Mouse (Mus musculus): ENCODE results near the gene Ppp1r9b. TPM values are rescaled to one million over a fixed set of nuclear protein-coding genes. Genes with fewer than 3 reads are reported as not detected.

Ppp1r9b gene
- total RNA-seq, 2 experiments from 2014 or later: 18.3 to 25.7 TPM

DNA sequence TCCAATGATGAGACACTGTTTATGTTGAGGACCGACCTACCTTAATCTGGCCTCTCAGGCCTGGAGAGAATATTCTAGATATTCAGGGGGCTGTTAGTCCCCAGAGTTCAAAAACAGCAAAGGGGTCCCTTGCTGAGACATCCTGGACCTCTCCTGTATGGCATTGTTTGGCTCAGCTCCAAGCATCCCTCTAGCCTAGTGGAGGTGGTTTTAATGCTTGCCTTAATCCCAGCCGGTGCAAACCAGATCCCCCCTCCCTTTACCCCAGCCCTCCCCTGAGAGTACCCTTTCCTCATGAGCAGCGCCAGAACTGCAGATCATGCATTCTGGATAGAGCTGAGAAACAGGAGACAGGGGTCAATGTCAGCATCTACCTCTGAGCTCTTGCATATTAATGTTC lies 21.7 kb downstream of the Ppp1r9b start:
- no peak overlapping the region for H3K4me3 ChIP-seq
- no peak for TF ChIP-seq CTCF (IDR thresholded peaks at IDR 0.05)
- intact Hi-C loops (cut with DNase I): no loop called here
- no peak overlapping the region for H3K27ac ChIP-seq
- DNase-seq: no peak

- intact Hi-C loops (cut with DNase I): no loop called here
- no peak for TF ChIP-seq CTCF (IDR thresholded peaks at IDR 0.05)
- H3K27ac ChIP-seq: no peak overlapping the region
- no peak for DNase-seq
- no peak overlapping the region for H3K4me3 ChIP-seq
Observed at GRCm38 (mm10) chr11:95015484-95015883, 24.6 kb downstream of the Ppp1r9b start.

DNA sequence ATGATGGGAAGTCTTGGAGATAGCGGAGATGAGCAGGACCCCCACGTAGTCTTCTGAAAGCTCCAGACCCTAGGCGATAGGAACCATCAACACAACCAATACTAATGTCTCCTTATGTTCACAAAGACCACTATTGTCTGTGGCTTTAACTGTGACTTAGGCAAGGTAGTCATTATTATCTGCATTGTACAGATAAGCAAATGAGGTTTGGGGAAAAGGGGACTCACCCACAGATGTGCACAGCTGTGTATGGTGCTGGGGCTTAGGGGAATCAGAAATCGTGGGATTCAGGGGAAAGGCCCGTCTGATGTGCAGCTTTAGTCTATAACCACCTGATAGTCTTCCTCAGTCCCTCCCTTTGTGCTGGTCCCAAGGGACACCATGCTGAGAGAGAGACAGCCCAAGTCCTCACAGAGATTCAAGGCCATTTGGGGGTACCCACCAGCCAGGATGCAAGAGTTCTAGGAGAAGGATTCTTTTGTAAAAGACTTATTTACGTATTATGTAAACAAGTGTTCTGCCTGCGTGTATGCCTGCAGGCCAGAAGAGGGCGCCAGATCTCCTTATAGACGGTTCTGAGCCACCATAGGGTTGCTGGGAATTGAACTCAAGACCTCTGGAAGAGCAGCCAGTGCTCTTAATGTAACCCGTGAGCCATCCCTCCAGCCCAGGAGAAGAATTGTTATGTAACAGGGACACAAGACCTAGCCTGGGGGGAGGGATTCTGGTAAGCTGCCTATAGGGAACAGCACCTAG lies 31.6 kb downstream of the Ppp1r9b start:
- H3K4me3 ChIP-seq: no peak overlapping the region
- TF ChIP-seq CTCF (IDR thresholded peaks at IDR 0.05): peak; percentile 59
- H3K27ac ChIP-seq: no peak overlapping the region
- no peak for DNase-seq
- intact Hi-C loops (cut with DNase I): no loop called here

DNA sequence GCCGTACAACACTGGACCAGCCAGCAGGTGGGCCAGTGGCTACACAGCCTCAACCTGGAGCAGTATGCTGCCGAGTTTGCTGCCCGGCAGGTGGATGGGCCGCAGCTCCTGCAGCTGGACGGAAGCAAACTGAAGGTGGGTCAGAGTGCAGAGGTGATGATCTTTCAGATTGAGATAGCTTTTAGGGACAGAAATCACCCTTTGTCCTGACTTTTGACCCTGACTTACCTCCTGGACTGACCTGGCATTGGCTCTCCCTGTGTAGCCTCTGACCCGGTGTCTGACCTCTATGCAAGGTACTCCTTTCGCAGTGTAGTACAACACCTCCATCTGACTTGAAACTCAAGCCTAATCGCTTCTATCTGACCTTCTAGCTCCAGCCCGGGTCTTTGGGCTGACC lies 32.6 kb downstream of the Ppp1r9b start:
- intact Hi-C loops (cut with DNase I): no loop called here
- Histone ChIP-seq H3K27ac (no peak overlapping the region), H3K4me3 (no peak overlapping the region)
- no peak for TF ChIP-seq CTCF (IDR thresholded peaks at IDR 0.05)
- DNase-seq: no peak

DNA sequence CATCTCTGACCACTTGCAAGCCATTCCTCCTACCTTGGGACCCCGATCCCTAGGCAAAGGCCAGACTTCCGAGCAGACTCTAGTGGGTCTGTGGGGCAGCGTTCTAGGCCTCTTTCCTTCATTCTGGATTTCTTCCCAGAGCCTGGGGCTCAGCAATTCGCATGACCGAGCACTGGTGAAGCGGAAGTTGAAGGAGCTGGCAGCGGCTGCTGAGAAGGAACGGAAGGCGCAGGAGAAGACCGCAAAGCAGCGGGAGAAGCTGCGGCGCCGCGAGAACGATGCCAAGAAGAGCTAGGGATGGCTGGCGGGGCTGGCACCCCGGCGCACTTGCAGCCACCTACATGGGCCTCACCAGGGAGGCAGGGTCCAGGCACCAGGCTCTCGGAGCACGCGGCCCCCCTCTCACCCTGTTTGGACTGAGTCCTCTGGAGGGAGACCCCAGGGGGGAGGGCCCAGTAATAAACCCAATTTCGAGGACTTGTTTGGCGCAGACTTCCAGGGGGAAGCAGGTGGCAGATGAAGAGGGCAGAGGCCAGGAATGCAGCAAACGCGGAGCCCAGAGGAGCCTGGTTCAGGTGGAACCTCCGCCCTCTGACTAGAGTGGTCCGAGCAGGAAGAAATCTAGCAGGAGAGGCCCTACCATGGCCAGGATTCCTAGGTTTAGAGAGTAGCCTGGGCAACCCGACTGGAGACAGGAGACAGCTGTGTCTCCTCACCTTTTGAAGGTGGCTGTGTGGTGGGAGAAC lies 33.8 kb downstream of the Ppp1r9b start:
- DNase-seq: no peak
- Histone ChIP-seq H3K4me3 (no peak overlapping the region), H3K27ac (no peak overlapping the region)
- no peak for TF ChIP-seq CTCF (IDR thresholded peaks at IDR 0.05)
- intact Hi-C loops (cut with DNase I): no loop called here

- no peak overlapping the region for H3K27ac ChIP-seq
- intact Hi-C loops (cut with DNase I): no loop called here
- TF ChIP-seq CTCF (IDR thresholded peaks at IDR 0.05): no peak
- no peak overlapping the region for H3K4me3 ChIP-seq
- DNase-seq: no peak
Observed at GRCm38 (mm10) chr11:95025227-95026012, 34.6 kb downstream of the Ppp1r9b start.

- no peak overlapping the region for H3K4me3 ChIP-seq
- DNase-seq: no peak
- TF ChIP-seq CTCF (IDR thresholded peaks at IDR 0.05): no peak
- no peak overlapping the region for H3K27ac ChIP-seq
- intact Hi-C loops (cut with DNase I): no loop called here
Observed at GRCm38 (mm10) chr11:95026090-95026542, 35.3 kb downstream of the Ppp1r9b start.

DNA sequence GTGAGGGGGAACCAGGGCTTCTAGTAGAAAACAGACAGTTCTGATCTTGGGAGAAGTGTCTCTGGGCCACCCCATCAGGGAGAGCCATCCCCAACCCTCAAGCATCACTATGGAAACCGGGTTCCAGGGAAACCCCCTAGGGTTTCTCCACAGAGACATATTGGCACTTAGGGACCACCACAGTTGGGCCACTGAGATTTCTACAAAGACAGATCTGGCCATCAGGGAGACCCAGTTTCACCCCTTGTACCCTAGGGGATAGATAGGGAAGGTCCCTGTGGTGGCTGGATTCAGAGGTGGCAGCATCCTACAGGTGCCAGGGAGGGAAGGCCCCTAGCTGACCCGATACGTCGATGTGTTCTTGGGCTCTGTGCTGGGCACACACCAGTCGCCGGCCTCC lies 36.0 kb downstream of the Ppp1r9b start:
- no peak overlapping the region for H3K4me3 ChIP-seq
- no peak for DNase-seq
- intact Hi-C loops (cut with DNase I): no loop called here
- no peak overlapping the region for H3K27ac ChIP-seq
- no peak for TF ChIP-seq CTCF (IDR thresholded peaks at IDR 0.05)

GRCm38 (mm10) chr11:95027850-95028470 lies 37.1 kb downstream of the Ppp1r9b start:
- no peak for DNase-seq
- no peak overlapping the region for H3K27ac ChIP-seq
- TF ChIP-seq CTCF (IDR thresholded peaks at IDR 0.05): no peak
- intact Hi-C loops (cut with DNase I): no loop called here
- no peak overlapping the region for H3K4me3 ChIP-seq

GRCm38 (mm10) chr11:95032945-95033344 lies 42.1 kb downstream of the Ppp1r9b start:
- no peak for DNase-seq
- no peak for TF ChIP-seq CTCF (IDR thresholded peaks at IDR 0.05)
- Histone ChIP-seq H3K4me3 (no peak overlapping the region), H3K27ac (no peak overlapping the region)
- intact Hi-C loops (cut with DNase I): no loop called here

- no peak overlapping the region for H3K27ac ChIP-seq
- no peak for DNase-seq
- TF ChIP-seq CTCF (IDR thresholded peaks at IDR 0.05): no peak
Observed at GRCm38 (mm10) chr11:95033617-95034016, 42.8 kb downstream of the Ppp1r9b start.

GRCm38 (mm10) chr11:95034902-95035301 lies 44.1 kb downstream of the Ppp1r9b start:
- no peak for TF ChIP-seq CTCF (IDR thresholded peaks at IDR 0.05)
- DNase-seq: no peak

More at GRCm38 (mm10) chr11:95033617-95034016, 42.8 kb downstream of the Ppp1r9b start:
- intact Hi-C loops (cut with DNase I): no loop called here
- H3K4me3 ChIP-seq: no peak overlapping the region

More at GRCm38 (mm10) chr11:95034902-95035301, 44.1 kb downstream of the Ppp1r9b start:
- H3K4me3 ChIP-seq: no peak overlapping the region
- no peak overlapping the region for H3K27ac ChIP-seq
- intact Hi-C loops (cut with DNase I): no loop called here

Data from gastrocnemius, adult 2 months (tissue).